Mouse (Mus musculus): ENCODE measurements at regions not wholly inside any gene's neighbourhood (a gene's known extent, or its start where the extent isn't known, plus 50 kb on each side); places are given as distances from the start of the nearest gene placed in this dataset.

DNA sequence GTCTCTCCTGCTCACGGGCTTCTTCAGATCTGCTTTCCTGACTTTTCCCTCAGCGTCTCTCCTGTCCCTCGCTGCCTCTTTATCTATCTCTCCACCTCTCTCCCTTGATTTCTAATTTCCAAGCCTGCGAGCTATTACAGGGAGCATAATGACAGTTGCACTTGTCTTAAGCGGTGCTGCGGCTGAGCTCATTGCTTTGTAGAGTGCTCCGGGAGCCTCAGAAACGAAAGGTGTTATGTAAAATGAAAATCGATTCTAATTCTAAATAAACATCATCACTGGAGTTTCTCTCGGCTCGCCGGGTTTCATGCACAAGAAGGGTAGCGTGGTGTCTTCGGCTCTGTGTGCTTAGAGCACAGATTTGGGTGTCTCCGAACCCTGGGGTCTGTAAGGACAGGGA is 371.8 kb downstream of the Vrk1 start:
- no peak for TF ChIP-seq POLR2A (IDR thresholded peaks at IDR 0.05; ENCODE audit: control insufficient read depth in 1 of 2, insufficient read depth in 1 of 2, low read depth in 1 of 2, low read length in 2 of 2, poor library complexity in 1 of 2)
- no peak for TF ChIP-seq HCFC1 (IDR thresholded peaks at IDR 0.05; ENCODE audit: low read depth, low read length)
- no peak for TF ChIP-seq CTCF (IDR thresholded peaks at IDR 0.05 in 2 of 3, conservative IDR thresholded peaks at IDR 0.05 in 1 of 3; ENCODE audit: control insufficient read depth in 1 of 3, insufficient read depth in 1 of 3, low read depth in 2 of 3, low read length in 3 of 3, poor library complexity in 1 of 3, severe bottlenecking in 1 of 3)
- no peak for TF ChIP-seq MEF2A (IDR thresholded peaks at IDR 0.05; ENCODE audit: extremely low read depth, insufficient replicate concordance, low read depth, low read length, poor library complexity, severe bottlenecking)
- no peak for TF ChIP-seq CHD1 (IDR thresholded peaks at IDR 0.05; ENCODE audit: low read depth, low read length)
- TF ChIP-seq POLR2AphosphoS5 (IDR thresholded peaks at IDR 0.05; ENCODE audit: borderline replicate concordance, low read depth, low read length) = no peak
- TF ChIP-seq MYC (IDR thresholded peaks at IDR 0.05; ENCODE audit: low read depth, low read length) = no peak
- no peak for TF ChIP-seq CHD2 (IDR thresholded peaks at IDR 0.05; ENCODE audit: low read length)
- no peak for TF ChIP-seq BHLHE40 (IDR thresholded peaks at IDR 0.05; ENCODE audit: borderline replicate concordance, low read depth, low read length)
- no peak for TF ChIP-seq MXI1 (IDR thresholded peaks at IDR 0.05; ENCODE audit: low read depth, low read length)
- TF ChIP-seq MAFK (IDR thresholded peaks at IDR 0.05; ENCODE audit: borderline replicate concordance, low read depth, low read length) = no peak
- TF ChIP-seq MYB (IDR thresholded peaks at IDR 0.05; ENCODE audit: low read depth, low read length) = no peak
